Mouse (Mus musculus): Measurements from ENCODE around the gene Filip1.

The Filip1 gene

DNA sequence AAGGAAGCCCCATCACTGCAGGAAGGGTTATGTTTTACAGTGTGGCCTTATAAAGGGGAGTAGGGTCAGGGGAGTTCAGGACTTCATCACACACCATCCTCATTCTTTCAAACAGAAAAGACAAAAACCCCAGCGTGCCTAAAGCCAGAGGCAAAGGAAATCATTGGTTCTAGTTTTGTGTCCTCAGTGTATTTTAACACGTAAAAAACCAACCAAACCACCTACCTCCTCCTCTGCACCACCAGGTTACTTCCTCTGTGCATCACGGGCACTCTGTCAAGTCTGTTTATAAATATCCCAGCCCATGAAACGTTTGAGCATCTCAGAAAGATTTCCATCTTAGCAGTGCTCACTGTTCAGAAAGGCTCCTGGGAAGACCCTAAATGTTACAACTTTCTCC lies 98.4 kb downstream of the Filip1 start:
- DNase-seq (ENCODE audit: low read depth, low spot score), result no peak

DNA sequence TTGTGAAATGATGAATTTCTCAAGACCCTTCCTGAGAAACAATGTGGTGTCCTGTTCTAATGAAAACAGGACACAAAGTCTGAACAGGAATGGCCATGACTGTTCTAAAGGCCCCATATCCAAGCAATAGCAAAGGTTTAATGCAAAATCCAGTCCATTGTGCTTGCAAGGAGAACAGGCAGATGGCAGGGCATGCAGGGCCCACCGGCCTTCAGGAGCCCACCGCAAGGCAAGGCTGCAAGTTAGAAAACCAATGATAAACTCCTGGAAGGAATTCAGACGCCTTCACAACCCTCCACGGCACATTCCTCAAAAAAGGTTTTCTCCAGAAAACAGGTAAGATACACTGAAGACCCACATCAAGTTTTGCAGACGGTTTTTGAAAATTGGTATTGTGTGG lies 99.7 kb downstream of the Filip1 start:
- DNase-seq (ENCODE audit: low read depth, low spot score), result no peak

DNA sequence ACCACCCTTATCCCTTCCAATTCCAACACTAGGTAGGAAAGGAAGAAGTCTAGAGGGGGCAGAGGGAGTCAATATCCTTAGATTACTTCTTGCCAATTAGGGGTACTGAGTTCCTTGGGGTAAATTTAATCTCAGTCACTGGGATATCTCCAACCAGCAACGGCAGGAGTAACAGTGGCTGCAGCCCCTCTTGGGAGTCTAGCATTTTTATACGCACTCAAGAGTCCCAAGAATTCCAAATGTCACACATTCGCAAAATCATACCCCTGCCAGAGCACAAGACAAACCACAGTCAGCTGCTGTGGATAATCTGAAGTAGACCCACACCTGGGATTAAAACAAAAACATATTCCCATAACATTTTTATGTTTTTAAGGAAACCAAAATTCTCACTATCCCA lies 102.5 kb downstream of the Filip1 start:
- no peak for DNase-seq (ENCODE audit: low read depth, low spot score)

DNA sequence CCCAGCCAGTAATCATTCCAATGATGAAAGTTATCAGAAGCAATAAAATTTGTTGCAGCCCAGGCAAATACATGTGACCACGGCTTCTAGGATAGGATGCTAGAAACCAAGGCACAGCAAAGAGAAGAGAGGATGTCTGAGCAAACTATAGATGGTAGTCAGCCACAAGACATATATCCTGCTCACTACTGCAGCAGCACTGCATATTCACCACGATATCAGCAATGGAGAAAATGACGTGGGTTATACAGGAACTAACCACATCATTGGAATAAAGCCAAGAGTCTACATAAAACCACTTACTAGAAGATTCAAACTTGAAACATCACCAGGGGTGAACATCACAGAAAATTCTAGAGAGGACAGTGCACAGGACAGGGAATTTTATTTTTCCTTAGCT lies 113.8 kb downstream of the Filip1 start:
- DNase-seq (ENCODE audit: low read depth, low spot score), result no peak

GRCm38 (mm10) chr9:79894665-79895064 lies 118.0 kb downstream of the Filip1 start:
- DNase-seq (ENCODE audit: low read depth, low spot score), result no peak

GRCm38 (mm10) chr9:79893841-79894612 lies 118.6 kb downstream of the Filip1 start:
- no peak for DNase-seq (ENCODE audit: low read depth, low spot score)

DNA sequence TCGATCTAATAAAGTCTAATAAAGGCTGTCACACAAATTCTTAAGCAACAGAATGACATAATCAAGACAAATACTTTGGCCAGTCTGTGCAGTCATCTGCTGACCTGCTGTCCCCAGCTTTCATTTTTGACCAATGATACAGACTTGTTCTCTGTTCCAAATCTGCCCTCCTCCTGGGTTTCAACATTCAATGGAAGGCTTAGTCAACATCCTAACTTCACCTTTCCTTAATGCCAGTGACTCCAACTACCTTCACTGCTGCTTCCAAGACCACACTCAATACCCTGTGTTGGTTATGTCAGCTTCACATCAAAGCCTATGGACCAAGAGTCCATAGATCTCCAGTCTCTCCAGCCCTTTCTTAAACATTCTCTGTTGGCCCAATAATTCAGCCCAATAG lies 120.5 kb downstream of the Filip1 start:
- no peak for DNase-seq (ENCODE audit: low read depth, low spot score)

DNA sequence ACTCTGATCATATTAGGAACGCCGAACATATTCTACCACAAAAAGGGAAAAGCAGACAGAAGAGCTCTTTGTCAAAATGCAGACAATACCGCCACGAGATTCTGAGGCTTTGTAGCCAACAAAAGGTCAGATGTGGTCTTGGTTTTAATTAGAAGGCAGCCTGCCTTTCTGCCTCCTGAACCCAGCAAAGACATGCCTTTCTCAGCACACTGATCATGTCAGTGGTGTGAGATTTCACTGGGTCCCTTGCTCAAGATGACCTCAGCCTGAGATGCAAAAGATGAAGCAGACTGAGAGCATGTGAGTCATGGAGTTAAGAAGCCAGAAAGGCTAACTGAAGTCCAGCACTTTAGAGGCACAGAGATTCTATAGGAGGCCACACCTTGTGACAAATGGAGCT lies 122.2 kb downstream of the Filip1 start:
- no peak for DNase-seq (ENCODE audit: low read depth, low spot score)

DNA sequence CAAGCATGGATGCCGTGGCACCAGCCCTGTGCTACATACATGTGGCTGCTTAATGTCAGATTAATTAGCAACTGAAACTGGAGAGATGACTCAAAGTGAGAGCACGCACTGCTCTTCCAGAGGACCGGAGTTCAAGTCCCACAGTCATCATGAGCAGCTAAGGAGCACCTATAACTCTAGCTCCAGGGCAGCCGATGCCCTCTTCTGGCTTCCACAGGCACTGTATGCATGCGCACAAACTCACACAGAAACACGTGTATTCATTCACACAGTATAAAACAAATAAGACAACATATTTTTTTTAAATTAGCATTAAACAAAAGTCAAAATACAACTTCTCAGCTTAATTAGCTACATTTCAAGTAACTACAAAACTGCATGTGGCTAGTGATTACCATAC lies 123.5 kb downstream of the Filip1 start:
- no peak for DNase-seq (ENCODE audit: low read depth, low spot score)

GRCm38 (mm10) chr9:79885244-79886210 lies 127.1 kb downstream of the Filip1 start:
- DNase-seq (ENCODE audit: low read depth, low spot score), result no peak

- no peak for DNase-seq (ENCODE audit: low read depth, low spot score)
Measured at GRCm38 (mm10) chr9:79883139-79883538, 129.5 kb downstream of the Filip1 start.

GRCm38 (mm10) chr9:79880031-79880430 lies 132.6 kb downstream of the Filip1 start:
- DNase-seq (ENCODE audit: low read depth, low spot score), result no peak

DNA sequence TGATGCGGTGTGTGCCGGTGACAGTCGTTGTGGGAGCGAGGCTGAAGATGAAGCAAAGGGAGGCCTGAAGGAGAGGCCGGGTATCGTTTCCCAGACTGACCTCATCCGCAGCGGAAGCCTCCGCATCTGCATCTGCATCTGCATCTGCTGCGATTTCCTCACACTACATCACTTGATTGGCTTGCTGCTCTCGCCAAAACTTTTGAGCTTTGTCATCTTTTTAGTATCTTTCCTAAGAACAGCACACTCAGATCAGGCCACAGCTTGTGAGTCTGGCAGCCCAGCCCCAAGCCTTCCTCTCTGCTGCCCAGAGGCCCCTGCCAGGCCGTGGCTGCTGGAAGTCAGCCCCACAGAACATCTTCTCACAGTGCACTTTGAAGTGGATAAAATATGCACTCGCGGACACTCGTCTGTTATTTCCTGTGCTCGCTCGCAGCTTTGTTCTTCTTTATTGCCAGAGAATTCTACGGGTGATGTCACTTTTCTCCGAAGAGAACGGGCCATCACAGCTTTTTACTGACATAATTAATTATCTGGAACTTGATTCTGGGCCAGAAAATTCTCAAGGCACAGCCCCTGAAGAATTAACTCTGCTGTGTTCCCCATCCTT lies 137.0 kb downstream of the Filip1 start:
- no peak for DNase-seq (ENCODE audit: low read depth, low spot score)

- no peak for DNase-seq (ENCODE audit: low read depth, low spot score)
Measured at GRCm38 (mm10) chr9:79872598-79872997, 140.1 kb downstream of the Filip1 start.

DNA sequence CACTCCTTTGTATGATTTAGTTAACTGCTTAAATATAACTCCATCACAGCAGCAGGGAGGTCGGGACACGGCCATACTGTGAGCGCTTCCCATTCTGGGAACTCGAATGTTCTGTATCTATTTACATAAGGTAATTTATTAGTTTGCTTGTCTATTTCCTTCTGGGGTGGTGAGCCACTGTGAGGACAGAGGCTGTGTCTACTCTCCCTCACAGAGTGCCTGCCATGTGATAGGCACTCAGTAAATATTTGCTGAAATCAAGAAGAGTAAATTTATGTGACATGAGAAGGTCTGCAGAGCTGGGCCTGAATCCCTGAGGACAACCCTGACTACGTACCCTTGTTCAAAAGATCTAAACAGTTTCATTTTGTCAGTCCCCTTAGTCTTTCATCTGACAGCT lies 143.1 kb downstream of the Filip1 start:
- DNase-seq (ENCODE audit: low read depth, low spot score), result no peak

GRCm38 (mm10) chr9:79865998-79866397 lies 146.7 kb downstream of the Filip1 start:
- no peak for DNase-seq (ENCODE audit: low read depth, low spot score)

GRCm38 (mm10) chr9:79862544-79862943 lies 150.1 kb downstream of the Filip1 start:
- DNase-seq (ENCODE audit: low read depth, low spot score), result no peak

DNA sequence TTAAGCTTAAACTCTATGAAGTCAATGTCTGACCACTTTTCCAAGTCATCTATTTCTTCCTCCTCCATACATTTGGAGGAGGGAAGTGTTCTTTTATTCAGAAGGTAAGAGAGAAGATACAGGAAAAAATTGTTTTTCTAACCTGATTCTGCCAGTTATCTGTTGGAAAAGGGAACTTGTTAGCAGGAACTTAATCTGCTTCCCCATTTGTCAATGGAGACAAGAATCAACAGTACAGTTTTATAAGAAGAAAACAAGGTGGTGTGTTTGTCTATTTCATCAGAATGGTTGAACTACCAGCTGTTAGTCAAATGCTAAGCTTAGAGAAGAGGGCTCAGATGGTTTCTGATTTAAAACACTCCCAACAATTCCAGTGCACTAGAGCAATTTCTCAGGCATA lies 165.6 kb downstream of the Filip1 start:
- DNase-seq (ENCODE audit: low read depth, low spot score), result no peak

GRCm38 (mm10) chr9:79842615-79843014 lies 170.0 kb downstream of the Filip1 start:
- DNase-seq (ENCODE audit: low read depth, low spot score), result no peak

DNA sequence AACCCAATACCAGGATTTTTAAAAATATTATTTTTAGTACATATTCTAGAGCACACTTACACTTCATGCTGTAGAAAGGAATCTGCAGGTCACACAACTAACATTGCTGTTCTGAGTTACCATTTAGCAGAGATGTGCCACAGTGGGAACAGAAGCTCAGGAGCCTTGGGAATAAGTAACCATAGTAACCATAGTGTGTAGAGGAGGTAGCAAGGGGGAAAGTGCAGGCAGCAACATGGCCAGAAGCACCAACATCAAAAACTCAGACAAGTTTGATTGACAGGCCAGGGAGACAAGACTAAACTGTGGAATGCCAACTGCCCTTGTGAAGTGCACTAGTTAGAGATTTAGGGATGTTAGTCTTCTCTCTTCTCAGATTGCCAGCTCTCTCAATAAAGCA lies 170.6 kb downstream of the Filip1 start:
- no peak for DNase-seq (ENCODE audit: low read depth, low spot score)

DNA sequence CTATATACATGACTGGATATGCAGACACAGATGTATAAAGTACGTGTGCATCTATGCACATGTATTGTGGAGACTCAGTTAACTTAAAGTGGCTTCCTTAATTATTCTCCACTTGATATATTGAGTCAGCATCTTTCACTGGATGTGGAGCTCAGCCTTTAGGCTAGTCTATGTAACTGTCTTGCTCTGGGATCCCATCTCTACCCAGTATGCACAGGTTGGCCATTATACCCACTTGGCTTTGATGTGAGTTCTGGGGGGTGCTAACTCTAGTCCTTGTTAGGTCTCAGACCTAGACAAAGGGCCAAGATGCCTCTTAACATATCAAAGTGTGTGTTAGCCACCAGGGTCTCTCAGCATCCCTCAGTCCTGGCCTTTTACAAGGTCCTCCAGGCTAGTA lies 181.4 kb downstream of the Filip1 start:
- no peak for DNase-seq (ENCODE audit: low read depth, low spot score)

DNA sequence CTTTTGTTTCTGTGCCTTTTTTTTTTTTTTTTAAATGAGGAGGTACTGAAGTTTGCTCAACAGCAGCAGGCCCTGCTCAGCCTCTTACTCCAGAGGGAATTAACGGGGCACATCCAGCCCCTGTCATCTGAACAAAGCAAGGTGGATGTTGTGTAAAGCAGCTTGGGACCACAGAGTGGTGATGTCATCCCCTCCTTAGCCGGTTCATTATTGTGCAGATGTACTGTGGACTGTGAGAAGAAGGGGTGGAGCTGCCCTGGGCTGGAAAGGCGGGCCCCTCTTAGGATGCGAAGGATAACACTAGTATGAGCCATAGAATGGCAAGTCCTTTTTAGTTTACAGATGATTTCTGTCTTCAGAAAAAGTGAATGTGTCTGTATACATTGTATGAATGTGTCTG lies 181.8 kb downstream of the Filip1 start:
- no peak for DNase-seq (ENCODE audit: low read depth, low spot score)

All from c-Kit-negative CD71-positive TER-119-positive erythroid progenitor cells, embryonic 14.5 days (primary cell).